Mouse (Mus musculus) urinary bladder, postnatal 25 days (tissue): ENCODE data around the gene Nsg1.
A peak's percentile ranks its signal among the peaks of the same experiment; 100 is the strongest.

Experiments used
- DNase-seq: peaks from one replicate; pipeline ENCODE4 v3.0.0; 2022; ENCODE audit warnings: low spot score

The Nsg1 gene

GRCm38 (mm10) chr5:38159634-38160413 lies at the start of gene Nsg1:
TSS of gene Nsg1 (minus strand) at chr5:38159907.
- DNase-seq, result no peak

- no peak for DNase-seq
These were observed 49.3 kb upstream of the Nsg1 start for GRCm38 (mm10) chr5:38208985-38209384.

GRCm38 (mm10) chr5:38205303-38205726 lies 45.6 kb upstream of the Nsg1 start:
- no peak for DNase-seq

- no peak for DNase-seq
These were observed 40.0 kb upstream of the Nsg1 start for GRCm38 (mm10) chr5:38199686-38200085.

GRCm38 (mm10) chr5:38197482-38197823 lies 37.7 kb upstream of the Nsg1 start:
- DNase-seq, result peak; percentile 78

GRCm38 (mm10) chr5:38196821-38197481 lies 37.2 kb upstream of the Nsg1 start:
- no peak for DNase-seq

- DNase-seq, result no peak
These were observed 36.2 kb upstream of the Nsg1 start for GRCm38 (mm10) chr5:38195941-38196340.

GRCm38 (mm10) chr5:38194946-38195345 lies 35.2 kb upstream of the Nsg1 start:
- no peak for DNase-seq

- no peak for DNase-seq
These were observed 31.2 kb upstream of the Nsg1 start for GRCm38 (mm10) chr5:38190907-38191306.

GRCm38 (mm10) chr5:38187006-38187405 lies 27.3 kb upstream of the Nsg1 start:
- no peak for DNase-seq

GRCm38 (mm10) chr5:38184688-38185285 lies 25.1 kb upstream of the Nsg1 start:
- no peak for DNase-seq

GRCm38 (mm10) chr5:38174256-38174912 lies 14.7 kb upstream of the Nsg1 start:
- DNase-seq, result no peak

- DNase-seq, result no peak
These were observed 14.1 kb upstream of the Nsg1 start for GRCm38 (mm10) chr5:38173766-38174165.

GRCm38 (mm10) chr5:38168497-38168896 lies 8.8 kb upstream of the Nsg1 start:
- DNase-seq, result no peak

- DNase-seq, result peak; percentile 17
These were observed 617 bp downstream of the Nsg1 start for GRCm38 (mm10) chr5:38158947-38159633.

- DNase-seq, result no peak
These were observed 1.2 kb downstream of the Nsg1 start for GRCm38 (mm10) chr5:38158501-38158946.

GRCm38 (mm10) chr5:38157481-38158020 lies 2.2 kb downstream of the Nsg1 start:
- DNase-seq, result no peak

GRCm38 (mm10) chr5:38153636-38154035 lies 6.1 kb downstream of the Nsg1 start:
- no peak for DNase-seq

- DNase-seq, result no peak
These were observed 7.3 kb downstream of the Nsg1 start for GRCm38 (mm10) chr5:38152201-38153108.

- no peak for DNase-seq
These were observed 8.4 kb downstream of the Nsg1 start for GRCm38 (mm10) chr5:38151264-38151663.

GRCm38 (mm10) chr5:38146524-38146923 lies 13.2 kb downstream of the Nsg1 start:
- no peak for DNase-seq
